Mouse (Mus musculus) lung, postnatal 14 days (tissue): ENCODE data around the gene Hamp.
A peak's percentile ranks its signal among the peaks of the same experiment; 100 is the strongest.
"Not testable (repeated sequence)": the region's sequence is repeated elsewhere in the genome, so short reads cannot be mapped to it uniquely, and the experiment has no call there.

Experiments
- DNase-seq: peaks from one replicate; pipeline ENCODE4 v3.0.0; 2021

The Hamp gene

GRCm38 (mm10) chr7:30955584-30956356 lies 11.9 kb upstream of the Hamp start:
- DNase-seq = peak; percentile 93

GRCm38 (mm10) chr7:30954971-30955520 lies 11.2 kb upstream of the Hamp start:
- DNase-seq = no peak

GRCm38 (mm10) chr7:30954036-30954435 lies 10.2 kb upstream of the Hamp start:
- DNase-seq = no peak

GRCm38 (mm10) chr7:30953459-30953858 lies 9.6 kb upstream of the Hamp start:
- DNase-seq = no peak

- DNase-seq = no peak
Measured at GRCm38 (mm10) chr7:30952441-30953265, 8.8 kb upstream of the Hamp start.

- DNase-seq = not testable (repeated sequence)
Measured at GRCm38 (mm10) chr7:30949902-30950301, 6.1 kb upstream of the Hamp start.

GRCm38 (mm10) chr7:30945876-30946275 lies 2.0 kb upstream of the Hamp start:
- DNase-seq = no peak

GRCm38 (mm10) chr7:30945466-30945865 lies 1.6 kb upstream of the Hamp start:
- DNase-seq = not testable (repeated sequence)

GRCm38 (mm10) chr7:30944706-30945105 lies 874 bp upstream of the Hamp start:
- not testable (repeated sequence) for DNase-seq

GRCm38 (mm10) chr7:30942365-30942764 lies 1.5 kb downstream of the Hamp start:
- not testable (repeated sequence) for DNase-seq

GRCm38 (mm10) chr7:30940070-30940469 lies 3.8 kb downstream of the Hamp start:
- DNase-seq = not testable (repeated sequence)

- DNase-seq = not testable (repeated sequence)
Measured at GRCm38 (mm10) chr7:30935422-30936099, 8.3 kb downstream of the Hamp start.

GRCm38 (mm10) chr7:30924581-30924980 lies 19.3 kb downstream of the Hamp start, which contains the start of gene Hamp2:
TSS of gene Hamp2 (minus strand) at chr7:30924681.
- DNase-seq = not testable (repeated sequence)

- DNase-seq = no peak
Measured at GRCm38 (mm10) chr7:30924071-30924470, 19.8 kb downstream of the Hamp start.

- DNase-seq = not testable (repeated sequence)
Measured at GRCm38 (mm10) chr7:30922490-30922889, 21.3 kb downstream of the Hamp start.

- DNase-seq = no peak
Measured at GRCm38 (mm10) chr7:30920217-30920616, 23.6 kb downstream of the Hamp start.

GRCm38 (mm10) chr7:30917219-30917618 lies 26.6 kb downstream of the Hamp start:
- DNase-seq = no peak

GRCm38 (mm10) chr7:30916713-30917112 lies 27.1 kb downstream of the Hamp start:
- DNase-seq = no peak

GRCm38 (mm10) chr7:30914732-30915131 lies 29.1 kb downstream of the Hamp start, which contains the start of gene Mag:
TSS of gene Mag (minus strand) at chr7:30914873.
- no peak for DNase-seq

GRCm38 (mm10) chr7:30909773-30910172 lies 34.1 kb downstream of the Hamp start:
- no peak for DNase-seq

- DNase-seq = no peak
Measured at GRCm38 (mm10) chr7:30908992-30909431, 34.8 kb downstream of the Hamp start.

- peak; percentile 42 for DNase-seq
Measured at GRCm38 (mm10) chr7:30908277-30908991, 35.4 kb downstream of the Hamp start.
